Mouse (Mus musculus): Measurements from ENCODE around the gene Stard9. TPM values are rescaled to one million over a fixed set of nuclear protein-coding genes. Genes with fewer than 3 reads are reported as not detected.

Stard9 gene
- 24.0 and 27.3 TPM in 2 replicates for polyA plus RNA-seq (2012; rRNA removed; ENCODE audit: low replicate concordance)

DNA sequence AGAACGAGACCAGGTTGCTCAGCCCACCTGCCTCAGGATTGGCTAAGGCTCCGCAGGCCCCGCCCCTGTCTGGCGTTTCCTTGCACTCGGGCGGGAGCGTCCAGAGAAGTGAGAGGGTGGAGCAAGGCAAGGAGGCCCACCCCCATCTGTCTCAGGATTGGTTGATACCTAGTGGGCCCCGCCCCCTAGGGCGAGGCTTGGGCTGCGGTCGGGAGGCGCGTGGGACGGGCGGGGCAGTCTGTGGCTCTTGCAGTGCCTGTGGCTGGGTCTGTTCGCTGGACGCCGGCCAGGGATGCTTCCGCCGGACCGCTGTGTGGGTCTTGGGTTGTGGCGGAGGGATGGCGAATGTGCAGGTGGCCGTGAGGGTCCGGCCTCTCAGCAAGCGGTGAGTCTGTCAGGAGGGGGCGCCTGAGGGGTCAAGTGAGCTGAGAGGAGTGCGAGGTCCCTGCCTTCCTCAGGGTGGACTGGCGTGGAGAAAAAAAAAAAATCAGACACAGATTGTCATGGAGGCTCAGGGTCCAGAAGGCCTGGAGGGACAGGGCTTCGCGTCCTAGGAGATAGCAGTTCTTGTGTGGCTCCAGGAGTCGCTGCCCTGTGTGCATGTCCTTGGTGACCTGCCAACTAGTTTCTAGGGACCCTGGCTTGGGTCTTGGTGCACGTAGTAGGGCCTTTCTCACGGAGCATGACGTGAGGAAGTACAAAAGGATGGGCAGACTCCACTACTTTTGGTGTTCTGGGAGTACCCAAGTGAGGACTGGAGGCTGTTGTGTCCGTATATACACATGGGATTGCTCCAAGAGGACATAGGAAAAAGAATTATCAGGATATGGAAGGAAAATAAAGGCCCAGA lies at the start of gene Stard9:
Gene Stard9, plus strand, starts transcription at position 236 of the 850 bp plus-strand sequence.

DNA sequence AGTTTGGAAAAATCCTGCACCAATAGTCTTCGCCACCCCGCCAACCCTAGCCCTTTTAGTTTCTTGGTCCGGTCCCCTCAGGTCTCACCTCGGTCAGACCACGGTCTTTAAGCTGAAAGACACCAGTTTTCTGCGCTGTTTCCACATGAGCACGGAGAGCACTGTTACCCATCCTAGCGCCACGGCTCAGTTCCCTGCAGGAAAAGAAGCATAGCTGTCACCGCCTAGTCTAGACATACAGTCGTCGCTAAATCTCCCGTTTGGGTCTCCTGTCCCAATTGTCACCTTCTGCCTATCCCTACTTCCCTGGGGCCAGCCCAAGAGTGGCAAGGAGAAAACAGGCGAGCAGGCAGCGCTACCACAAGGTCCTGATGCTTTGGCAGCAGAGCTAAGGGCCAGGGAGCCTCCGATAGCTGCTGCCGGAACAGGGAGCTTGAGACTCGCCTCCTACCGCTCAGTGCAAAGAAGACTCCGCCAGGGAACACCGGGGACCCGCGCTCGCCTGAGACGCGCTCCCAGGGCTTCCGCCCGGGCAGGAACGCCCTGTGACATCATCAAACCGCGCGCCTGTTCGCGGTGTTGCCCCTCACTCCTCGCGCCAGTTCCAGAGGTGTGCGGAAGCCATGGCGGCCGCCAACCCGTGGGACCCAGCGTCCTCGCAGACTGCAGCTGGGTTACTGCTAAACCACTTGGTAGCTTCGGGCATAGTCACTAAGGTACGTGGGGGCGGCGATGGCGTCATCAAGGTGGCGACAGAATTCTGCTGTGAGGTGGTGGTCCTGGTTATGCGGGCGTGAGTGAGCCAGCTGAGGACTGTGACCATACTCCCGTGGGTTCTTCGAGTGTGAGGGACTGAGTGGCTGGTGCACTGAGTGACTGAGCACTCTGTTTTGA lies 19.8 kb upstream of the Stard9 start, which contains the start of the genes Haus2 and Lrrc57:
Gene Haus2, plus strand, starts transcription at position 554 of the 894 bp plus-strand sequence.
Gene Lrrc57, minus strand, starts transcription at position 691 of the 894 bp plus-strand sequence.

Other genes starting within 250 kb of the Stard9 start
- 31.8 and 33.6 TPM in 2 replicates for gene Ganc, start 225.2 kb upstream of the Stard9 start, polyA plus RNA-seq (2012; rRNA removed; ENCODE audit: low replicate concordance)
- 10.3 and 16.7 TPM in 2 replicates for gene Tmem87a, start 225.0 kb upstream of the Stard9 start, polyA plus RNA-seq (2012; rRNA removed; ENCODE audit: low replicate concordance)
- gene Capn3, start 173.1 kb upstream of the Stard9 start, polyA plus RNA-seq (2012; rRNA removed; ENCODE audit: low replicate concordance), result 0.44 and 0.87 TPM in 2 replicates
- 65.4 and 74.4 TPM in 2 replicates for gene Zfp106, start 65.3 kb upstream of the Stard9 start, polyA plus RNA-seq (2012; rRNA removed; ENCODE audit: low replicate concordance)
- gene Snap23, start 61.5 kb upstream of the Stard9 start, polyA plus RNA-seq (2012; rRNA removed; ENCODE audit: low replicate concordance), result 12.9 and 15.8 TPM in 2 replicates
- gene Haus2, start 19.7 kb upstream of the Stard9 start, polyA plus RNA-seq (2012; rRNA removed; ENCODE audit: low replicate concordance), result 4.0 and 5.6 TPM in 2 replicates
- gene Lrrc57, start 19.6 kb upstream of the Stard9 start, polyA plus RNA-seq (2012; rRNA removed; ENCODE audit: low replicate concordance), result 12.4 and 17.2 TPM in 2 replicates
- 21.4 and 28.8 TPM in 2 replicates for gene Cdan1, start 221.0 kb downstream of the Stard9 start, polyA plus RNA-seq (2012; rRNA removed; ENCODE audit: low replicate concordance)
- gene Ttbk2, start 221.5 kb downstream of the Stard9 start, polyA plus RNA-seq (2012; rRNA removed; ENCODE audit: low replicate concordance), result 2.0 and 6.1 TPM in 2 replicates